Mouse (Mus musculus): ENCODE measurements around the gene Vmn2r61.

The Vmn2r61 gene

GRCm38 (mm10) chr7:42259753-42260152 lies at the start of gene Vmn2r61:
TSS of gene Vmn2r61 (plus strand) at chr7:42260053.
- no peak for DNase-seq (ENCODE audit: low spot score in 2 of 2)
